Mouse (Mus musculus): ENCODE measurements around the gene Actr10. TPM values are rescaled to one million over a fixed set of nuclear protein-coding genes. Genes with fewer than 3 reads are reported as not detected.

Gene Actr10
- total RNA-seq (2021): 100 to 1,000 TPM; 205 to 206 TPM
- long read RNA-seq, experiment 1, full-length matches to known transcripts: 91 of 100 reads
- long read RNA-seq, experiment 1, partial matches to known transcripts: 6 of 100 reads
- long read RNA-seq, experiment 1, other reads (novel, unspliced or antisense): 3 of 100 reads
- long read RNA-seq, experiment 2, full-length matches to known transcripts: 18 of 18 reads
- long read RNA-seq, experiment 2, partial matches to known transcripts: 0 of 18 reads
- long read RNA-seq, experiment 2, other reads (novel, unspliced or antisense): 0 of 18 reads

DNA sequence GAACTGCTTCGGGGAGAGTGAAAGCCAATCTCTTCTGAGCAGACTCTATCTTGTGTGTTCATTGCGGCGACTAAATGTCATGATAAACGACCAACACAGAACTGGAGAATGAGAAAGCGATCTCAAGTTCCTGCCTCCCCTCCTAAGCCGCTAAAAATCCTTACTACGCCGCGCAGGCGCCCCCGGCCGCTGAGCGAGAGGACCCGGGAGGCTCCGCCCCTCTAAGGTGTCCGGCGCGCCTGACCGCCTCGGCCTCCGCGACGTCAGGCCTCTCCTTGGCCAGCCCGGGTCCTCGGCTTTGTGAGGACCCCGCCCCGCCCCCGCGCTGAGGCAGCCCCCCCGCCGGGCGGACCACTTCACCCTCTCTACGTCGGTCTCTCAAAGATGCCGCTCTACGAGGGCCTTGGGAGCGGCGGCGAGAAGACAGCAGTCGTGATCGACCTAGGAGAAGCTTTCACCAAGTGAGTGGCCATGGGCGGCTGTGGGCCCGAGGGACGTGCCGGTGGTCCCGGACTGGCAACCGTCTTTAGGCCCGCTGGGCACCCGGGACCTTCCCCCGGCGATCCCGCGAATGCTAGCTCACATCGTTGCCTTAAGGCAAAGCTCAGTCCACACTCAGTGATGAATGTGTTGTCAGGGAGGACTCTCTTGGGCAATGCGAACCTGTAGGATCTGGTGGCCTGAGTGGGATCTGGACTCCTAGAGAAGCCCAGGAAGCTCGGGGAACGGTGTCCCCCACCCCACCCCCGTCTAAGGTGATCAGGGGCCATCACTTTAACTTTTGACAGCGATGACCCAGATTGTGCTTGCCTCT, at the start of gene Actr10:
Gene Actr10 (plus strand): TSS at position 287 of the 814 bp plus-strand sequence.
- DNase-seq: peak; percentile 94 to 95

- DNase-seq: no peak
Measured at GRCm38 (mm10) chr12:70890405-70890804, 47.3 kb upstream of the Actr10 start.

- DNase-seq: no peak
Measured at GRCm38 (mm10) chr12:70890874-70891470, 46.7 kb upstream of the Actr10 start.

- no peak for DNase-seq
Measured at GRCm38 (mm10) chr12:70895275-70895674, 42.4 kb upstream of the Actr10 start.

DNA sequence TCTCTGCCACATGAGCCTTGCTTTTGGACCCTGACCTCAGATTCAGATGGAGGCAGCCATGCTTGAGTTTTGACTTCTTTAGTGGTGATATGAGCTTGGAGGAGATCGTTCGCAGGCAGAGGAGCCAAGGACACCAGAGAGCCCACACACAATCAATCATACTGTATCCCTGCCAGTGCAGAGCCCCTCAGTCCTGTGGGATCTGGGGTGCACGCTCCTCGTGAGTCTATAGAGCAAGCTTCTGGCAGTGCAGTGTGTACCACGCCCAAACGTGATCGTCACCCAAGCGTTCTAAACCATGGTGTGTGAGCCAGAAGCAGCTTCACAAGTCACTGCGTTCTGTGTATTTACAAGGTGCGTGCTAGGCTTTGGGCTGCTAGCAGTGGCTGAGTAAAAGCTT, 41.6 kb upstream of the Actr10 start:
- DNase-seq: no peak

- DNase-seq: no peak
Measured at GRCm38 (mm10) chr12:70897434-70897833, 40.2 kb upstream of the Actr10 start.

GRCm38 (mm10) chr12:70898450-70898849, 39.2 kb upstream of the Actr10 start:
- DNase-seq: no peak

DNA sequence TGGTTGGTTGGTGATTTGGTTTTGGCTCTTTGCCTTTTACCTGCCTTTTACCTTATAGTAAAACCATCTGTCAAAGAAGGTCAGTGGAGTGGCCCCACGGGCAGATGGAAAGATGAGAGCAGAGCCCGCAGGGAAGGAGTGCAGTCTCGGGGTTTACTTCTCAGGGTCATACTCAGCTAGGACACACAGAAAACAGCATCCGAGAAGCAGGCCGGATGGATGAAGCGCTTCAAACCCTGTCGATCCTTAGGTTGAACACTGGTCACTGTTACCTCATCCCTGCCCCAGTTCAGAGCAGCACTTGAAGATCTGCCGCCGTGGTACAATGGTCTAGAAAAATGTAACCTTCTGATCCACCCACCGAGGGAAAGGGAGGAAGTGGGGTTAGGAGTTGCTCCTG, 33.2 kb upstream of the Actr10 start:
- no peak for DNase-seq

DNA sequence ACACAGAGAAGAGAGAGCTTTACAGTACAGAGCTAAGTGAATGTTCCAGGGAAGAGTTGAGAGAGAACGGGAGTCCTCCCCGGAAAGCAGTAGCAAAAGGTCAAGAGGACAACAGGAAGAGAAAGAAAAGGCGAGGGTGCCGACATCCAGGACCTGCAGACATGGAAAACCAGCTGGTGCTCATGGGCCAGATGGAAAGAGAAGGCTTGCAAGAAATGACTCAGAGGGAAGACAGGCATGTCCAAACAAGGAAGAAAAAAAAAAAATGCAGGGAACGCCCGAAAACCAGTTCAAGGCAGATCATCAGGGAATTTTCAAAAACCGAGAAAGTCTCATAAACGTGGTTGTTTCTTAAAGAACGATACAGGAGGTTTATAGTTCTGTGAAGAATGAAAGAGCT, 30.8 kb upstream of the Actr10 start:
- no peak for DNase-seq

DNA sequence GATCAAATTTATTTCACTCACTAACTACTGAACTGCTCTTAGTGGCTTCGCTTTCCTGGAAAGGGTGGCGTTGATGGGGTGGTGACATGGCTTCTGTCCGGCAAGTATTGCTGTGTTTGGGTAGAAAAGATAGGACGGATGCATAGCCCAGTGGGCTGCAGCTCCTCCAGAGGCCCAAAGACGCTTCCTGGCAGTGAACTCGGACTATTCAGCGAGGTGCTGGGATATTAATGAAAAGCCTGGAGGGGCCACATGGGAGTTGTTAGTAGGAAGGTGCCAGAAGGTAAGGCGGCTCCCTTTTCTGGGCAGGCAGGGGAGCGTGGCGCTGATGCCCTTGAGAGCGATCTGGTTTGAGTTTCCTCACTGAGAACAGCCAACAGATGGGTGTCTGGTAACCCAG, 30.0 kb upstream of the Actr10 start:
- DNase-seq: no peak

DNA sequence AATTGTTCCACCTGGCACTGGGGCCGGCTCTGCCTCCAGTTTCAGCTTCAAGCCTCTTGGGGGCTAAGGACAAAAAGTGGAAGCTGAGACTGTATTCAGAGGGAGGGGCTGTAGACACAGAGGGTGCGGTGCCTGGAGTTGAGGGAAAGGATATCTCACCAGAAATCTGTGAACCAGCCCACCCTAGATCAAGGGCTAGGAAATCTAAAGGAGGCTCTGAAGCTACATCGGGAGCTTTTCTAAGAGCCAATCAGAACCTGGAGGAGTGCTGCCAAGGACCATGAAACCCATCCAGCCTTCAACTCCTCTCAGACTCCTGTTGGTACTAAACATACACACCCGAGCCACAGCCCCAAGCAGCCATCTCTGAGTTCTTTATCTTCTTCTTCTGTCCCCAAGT, 29.6 kb upstream of the Actr10 start:
- DNase-seq: no peak

DNA sequence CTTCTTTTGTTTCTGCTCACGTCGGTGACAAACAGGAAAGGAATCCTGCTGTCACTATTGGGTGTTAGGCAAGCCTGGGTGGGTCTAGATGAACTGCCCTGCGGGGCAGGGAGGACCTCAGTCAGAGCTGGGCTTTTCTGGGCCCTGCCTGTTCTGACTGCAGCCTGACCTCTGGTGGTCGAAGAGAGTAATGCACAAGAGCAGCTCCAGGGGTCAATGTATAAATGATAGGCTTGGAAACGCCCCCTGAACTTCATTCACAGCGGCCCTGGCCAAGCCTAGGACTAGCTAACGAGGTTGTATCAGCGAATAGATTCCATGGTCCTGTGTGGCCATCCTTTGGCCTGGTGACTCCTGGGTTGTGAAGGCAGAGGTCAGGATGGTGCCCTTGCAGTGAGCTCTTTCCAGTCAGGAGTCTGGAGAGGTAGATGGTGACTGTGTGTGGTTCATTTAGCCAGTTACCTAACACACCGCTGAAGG, 27.4 kb upstream of the Actr10 start:
- DNase-seq: peak; percentile 82 to 85

DNA sequence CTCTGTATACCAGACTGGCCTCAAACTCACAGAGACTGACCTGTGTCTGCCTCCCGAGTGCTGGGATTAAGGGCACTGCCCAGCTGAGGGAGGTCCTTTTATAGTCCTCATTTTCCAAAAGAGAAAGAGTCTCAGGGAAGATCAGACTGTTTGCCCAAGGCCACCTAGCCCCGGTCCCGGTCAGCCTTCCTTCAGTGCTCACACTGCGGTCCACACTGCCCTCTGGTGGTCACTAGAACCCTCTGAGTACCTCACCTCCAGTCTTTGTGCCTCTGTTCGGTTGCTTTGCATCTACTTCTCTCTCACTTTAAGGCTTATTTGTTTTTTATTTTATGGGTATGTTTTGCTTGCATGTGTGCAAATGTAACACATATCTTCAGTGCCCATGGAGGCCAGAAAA, 26.6 kb upstream of the Actr10 start:
- peak; percentile 88 to 91 for DNase-seq

GRCm38 (mm10) chr12:70911676-70912379, 25.8 kb upstream of the Actr10 start:
- DNase-seq: no peak

- DNase-seq: peak; percentile 84 to 88
Measured at GRCm38 (mm10) chr12:70913429-70913828, 24.2 kb upstream of the Actr10 start.

DNA sequence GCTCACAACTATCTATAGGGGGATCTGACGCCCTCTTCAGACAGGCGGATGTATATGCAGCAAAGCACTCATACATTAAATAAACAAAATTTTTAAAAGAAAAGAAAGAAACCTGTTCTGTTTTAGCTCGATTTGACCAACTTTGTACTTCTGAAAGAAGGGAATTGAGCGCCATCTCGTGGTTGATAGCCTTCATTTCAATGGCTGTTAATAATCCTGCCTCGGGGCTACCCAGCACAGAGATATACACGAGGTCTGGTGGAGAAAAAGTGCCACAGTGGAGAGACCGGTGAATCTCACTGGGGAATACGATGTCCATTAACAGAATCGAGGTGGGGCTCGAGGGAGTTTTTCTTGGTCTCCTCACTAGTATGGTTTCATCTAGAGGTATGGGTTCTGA, 23.3 kb upstream of the Actr10 start:
- DNase-seq: peak; percentile 35 to 54

DNA sequence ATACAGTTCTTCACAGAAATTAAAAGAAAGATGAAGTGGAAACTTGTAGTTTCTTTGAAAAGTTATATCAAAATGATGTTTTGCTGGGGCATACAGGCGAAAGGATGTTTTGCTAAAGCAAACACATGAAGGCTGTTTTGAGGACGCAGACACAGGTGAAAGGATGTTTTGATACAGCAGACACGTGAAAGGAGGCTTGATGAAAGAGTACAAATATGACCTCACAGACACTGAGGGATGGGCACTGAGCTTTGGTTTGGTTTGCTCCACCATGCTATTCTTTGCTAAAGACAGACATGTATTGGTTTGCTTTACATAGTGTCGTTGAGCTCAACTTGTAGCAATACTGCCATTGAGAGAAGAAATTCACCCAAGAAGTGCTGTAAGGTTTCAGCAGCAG, 7.9 kb upstream of the Actr10 start:
- no peak for DNase-seq

- peak in 1 of 2 experiments; percentile 26 for DNase-seq
Measured at GRCm38 (mm10) chr12:70937150-70937549, 507 bp upstream of the Actr10 start.

GRCm38 (mm10) chr12:70940806-70941205, 3.1 kb downstream of the Actr10 start:
- DNase-seq: no peak

DNA sequence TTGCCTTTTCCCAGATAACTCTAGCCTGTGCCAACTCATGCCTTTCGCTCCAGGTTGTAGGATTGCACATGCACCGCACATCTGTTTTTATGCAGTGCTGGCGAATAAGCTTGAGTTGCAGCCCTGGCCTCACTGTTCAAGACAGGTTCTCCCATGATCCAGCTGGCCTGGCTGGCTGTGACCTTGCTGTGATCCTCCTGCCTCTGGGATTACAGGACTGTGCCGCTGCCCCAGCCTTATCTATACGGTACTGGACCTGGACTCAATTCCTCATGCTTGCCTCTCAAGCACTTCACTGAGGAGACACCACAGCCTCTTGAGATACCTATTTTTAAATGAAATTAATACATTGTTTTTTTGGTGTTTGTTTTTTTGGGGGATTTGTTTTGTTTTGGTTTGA, 6.5 kb downstream of the Actr10 start:
- no peak for DNase-seq

GRCm38 (mm10) chr12:70946585-70947256, 9.1 kb downstream of the Actr10 start:
- no peak for DNase-seq

DNA sequence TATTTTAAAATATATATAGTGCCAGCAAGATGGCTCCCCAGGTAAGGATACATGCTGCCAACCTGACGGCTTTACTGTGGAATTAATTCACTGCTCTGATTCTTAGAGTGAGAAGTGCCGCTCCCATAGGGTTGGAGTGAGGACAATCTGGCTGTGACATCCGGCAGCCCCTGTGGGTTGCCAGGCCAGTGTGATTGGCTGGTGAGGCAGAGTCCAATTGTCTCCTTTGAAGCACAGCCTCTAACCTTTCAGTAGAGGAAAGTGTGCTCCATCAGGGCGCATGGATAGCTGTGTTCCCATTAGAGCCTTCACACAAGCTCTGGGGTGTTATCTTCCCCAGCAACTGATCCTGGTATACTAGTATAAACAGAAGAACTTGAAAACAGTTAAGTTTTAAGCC, 21.0 kb downstream of the Actr10 start:
- DNase-seq: no peak
